Mouse (Mus musculus) brain, embryonic 14.5 days (tissue): Measurements from ENCODE around the gene Ccdc141.

Source experiments
- CTCF ChIP-seq: fragments of 200-500 bp; IDR thresholded peaks from 2 replicates; pipeline ENCODE4 v1.5.1; 2012; ENCODE audit warnings: inconsistent platforms, mild to moderate bottlenecking, moderate library complexity, borderline replicate concordance; ENCODE audit not compliant: insufficient read depth, insufficient read length; ENCODE audit errors: extremely low read depth
- POLR2A ChIP-seq: fragments of 200-500 bp; IDR thresholded peaks from 2 replicates; pipeline ENCODE4 v1.6.1; 2012; ENCODE audit warnings: mild to moderate bottlenecking, inconsistent platforms, borderline replicate concordance; ENCODE audit not compliant: poor library complexity, insufficient read depth, insufficient read length, severe bottlenecking; ENCODE audit errors: extremely low read depth

DNA sequence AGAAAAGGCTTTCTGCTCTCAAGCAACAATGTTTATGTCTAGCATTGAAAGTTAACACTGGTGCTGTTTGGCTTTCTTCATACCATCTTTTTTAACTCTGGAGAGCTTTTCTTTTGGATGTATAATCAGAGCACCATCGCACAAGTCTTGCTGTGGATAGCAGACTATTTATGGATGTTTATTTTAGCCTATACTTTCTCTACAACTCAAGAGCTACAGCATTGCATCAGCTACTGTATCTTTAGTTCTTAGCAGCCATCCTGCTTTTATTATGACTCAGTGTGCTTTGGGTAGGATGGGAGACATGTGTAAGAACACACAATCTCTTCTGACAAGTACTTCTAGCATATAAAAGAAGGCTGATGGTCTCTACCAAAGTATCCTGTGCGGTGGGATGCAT is 13.2 kb upstream of the Ccdc141 start:
- TF ChIP-seq POLR2A (no peak), CTCF (no peak)
